Mouse (Mus musculus) adrenal gland, postnatal 25 days (tissue): ENCODE measurements around the gene Mboat2. TPM values are rescaled to one million over a fixed set of nuclear protein-coding genes. Genes with fewer than 3 reads are reported as not detected.

Source experiments
- DNase-seq: peaks from one replicate; pipeline ENCODE4 v3.0.0; 2021; ENCODE audit warnings: mixed read lengths
- long read RNA-seq: library from polyadenylated mRNA; stranded (forward); transcript quantifications from one replicate; pipeline ENCODE4 v2.0.0, GENCODE M21; 2021
- total RNA-seq: library from RNA; stranded (reverse); gene quantifications from 2 replicates; pipeline ENCODE4 v1.2.3, GENCODE M21; 2021

Mboat2 gene
- 13.0 and 21.0 TPM in 2 replicates for total RNA-seq
- long read RNA-seq, transcript Mboat2-202 (13 exons, 2,351 nt) = major isoform, 17 of 22 reads
- long read RNA-seq, partial matches to known transcripts = 0 of 22 reads
- long read RNA-seq, other reads (novel, unspliced or antisense) = 5 of 22 reads

DNA sequence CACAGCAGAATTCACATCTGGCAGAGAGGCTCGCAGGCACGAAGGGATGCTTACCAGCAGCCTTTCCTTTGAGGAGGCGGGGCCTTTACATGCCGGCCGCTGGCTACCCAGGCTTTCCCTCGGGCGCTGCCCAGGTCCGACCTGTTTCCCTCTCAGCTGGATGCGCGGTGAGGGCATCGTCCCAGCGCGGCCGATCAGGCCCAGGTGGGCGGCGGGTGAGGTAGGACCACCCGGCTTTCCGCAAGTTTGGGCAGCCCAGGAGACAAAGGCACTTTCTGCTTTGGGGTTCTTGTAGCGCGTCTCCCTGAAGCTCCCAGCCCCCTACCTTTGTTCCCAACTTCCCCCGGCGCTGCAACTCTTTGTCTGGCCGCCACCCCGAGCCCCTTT is at the start of gene Mboat2:
Gene Mboat2 (plus strand): TSS at position 114 of the 387 bp plus-strand sequence.
- DNase-seq = peak; percentile 46

DNA sequence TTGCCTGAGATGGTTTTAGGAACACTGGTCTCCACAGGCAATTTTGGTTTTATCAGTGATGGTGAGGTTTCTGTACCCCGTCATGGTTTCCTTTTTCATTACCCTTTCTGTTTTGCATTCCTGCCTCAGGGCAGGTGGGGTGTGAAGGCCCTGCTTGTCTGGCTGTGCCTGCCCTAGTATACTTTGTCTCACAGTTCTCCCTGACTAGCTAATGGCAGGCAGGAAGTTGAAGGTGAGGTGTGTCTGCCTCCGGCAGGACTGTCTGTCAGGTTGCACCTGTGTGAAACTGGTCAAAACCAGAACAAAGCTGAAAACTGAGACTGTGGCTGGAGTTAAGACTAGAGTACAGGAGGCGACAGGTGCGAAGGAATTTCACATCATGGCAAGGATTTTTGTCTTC is 46.9 kb upstream of the Mboat2 start:
- DNase-seq = no peak

DNA sequence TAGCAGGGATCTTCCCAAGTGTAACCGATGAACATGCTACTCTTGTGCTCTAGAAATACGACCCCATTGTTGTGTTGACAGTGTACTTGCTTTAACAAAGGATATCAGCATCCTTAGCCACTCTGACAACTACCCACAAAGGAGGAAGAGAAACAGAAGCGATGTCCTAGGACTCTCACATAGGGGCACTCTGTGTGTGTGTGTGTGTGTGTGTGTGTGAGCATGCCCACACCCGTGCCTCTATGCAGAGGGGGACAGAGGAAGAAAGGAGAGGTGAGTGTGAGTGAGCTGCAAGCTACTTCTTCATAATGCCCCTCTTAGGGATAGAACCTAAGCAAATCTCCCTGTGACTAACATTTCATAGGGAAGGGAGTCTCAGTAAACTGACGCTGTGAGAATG is 44.8 kb upstream of the Mboat2 start:
- DNase-seq = no peak

DNA sequence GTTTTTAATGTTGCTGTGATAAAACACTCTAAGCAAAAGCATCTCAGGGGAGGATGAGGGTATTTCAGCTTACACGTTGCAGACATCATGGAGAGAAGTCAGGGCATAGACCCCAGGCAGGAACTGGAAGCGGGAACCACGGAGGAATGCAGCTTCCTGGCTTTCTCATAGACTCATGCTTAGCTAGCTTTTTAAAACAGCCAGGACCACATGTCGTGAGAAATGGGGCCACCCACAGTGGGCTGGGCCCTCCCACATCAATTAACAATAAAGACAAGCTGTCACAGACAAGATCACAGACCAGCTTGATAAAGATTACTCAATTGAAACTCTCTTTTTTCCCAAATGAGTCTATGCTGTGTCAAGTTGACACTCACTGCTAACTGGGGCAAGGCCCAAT is 44.4 kb upstream of the Mboat2 start:
- no peak for DNase-seq

DNA sequence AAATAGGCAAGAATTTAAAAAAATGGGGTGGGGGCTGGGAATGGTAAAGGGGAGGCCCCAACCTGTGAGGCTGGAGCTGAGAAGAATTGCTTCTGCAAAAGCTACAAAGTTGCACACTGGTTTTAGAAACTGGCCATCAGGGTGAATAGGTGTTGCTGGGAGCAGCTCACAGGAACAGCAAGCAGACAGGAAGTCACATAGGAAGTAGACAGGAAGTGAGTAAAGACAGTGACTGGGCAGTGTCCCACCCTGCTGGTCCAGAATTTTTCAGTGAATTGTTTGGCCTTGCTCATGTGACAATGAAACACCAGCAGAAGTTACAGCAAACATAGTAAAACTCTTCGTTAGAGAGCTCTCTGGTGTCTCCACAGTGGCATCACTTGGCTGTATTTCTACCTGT is 41.0 kb upstream of the Mboat2 start:
- DNase-seq = no peak

DNA sequence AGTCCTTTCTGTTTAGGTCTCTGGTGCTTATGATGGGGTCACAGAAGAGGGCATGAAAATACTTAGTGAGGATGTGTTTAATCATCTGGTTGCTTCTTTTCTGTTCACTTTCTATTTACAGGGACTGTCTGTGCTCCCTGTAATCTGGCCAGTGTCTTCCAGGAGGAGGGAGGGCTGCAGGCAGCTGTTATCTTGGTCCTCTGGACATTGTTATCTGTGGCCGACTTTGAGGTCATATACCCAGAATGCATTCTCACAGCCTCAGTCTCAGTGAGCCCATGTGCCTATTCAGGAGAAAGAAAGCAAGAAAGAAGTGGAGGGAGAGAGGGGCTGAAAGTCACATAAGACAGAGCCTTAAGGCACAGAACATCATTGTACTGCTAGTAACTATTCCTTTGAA is 19.4 kb upstream of the Mboat2 start:
- DNase-seq = no peak

DNA sequence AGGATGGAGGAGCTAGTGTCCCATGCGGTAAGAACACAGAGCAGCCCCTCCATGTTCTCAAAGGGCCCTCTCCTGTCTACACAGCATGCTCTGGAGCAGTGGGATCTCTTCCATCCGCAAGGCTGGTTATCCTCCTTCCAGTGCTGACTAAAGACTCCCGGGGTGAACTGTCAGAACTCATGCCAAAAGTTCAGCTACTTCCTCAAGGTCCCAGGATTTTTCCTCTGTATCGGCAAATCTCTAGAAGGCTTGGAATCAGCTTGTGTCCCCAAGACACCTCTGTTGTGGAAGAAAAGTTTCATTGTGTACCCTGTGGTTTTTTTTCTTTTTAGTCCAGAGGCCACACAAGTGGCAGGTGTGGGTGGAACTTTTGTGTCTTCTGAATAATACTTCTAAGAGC is 18.8 kb upstream of the Mboat2 start:
- no peak for DNase-seq

DNA sequence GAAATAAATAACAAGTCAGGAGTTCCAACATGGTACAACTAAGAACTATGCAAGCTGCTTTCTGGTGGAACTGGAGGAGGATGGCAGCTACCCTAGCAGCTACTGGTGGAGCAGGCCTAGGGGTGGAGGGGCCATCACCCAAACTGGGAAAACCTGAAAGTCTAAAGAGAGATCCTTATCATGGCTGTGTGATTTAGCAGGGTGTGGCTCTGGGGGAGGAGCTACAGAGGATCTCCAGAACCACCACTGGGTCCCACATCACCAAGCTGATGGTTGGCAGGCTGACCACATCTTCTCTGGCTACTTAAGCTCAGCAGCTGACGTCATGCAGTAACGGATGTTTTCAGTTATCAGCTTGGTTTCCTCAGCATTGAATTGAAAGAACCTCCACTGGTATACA is 7.8 kb upstream of the Mboat2 start:
- no peak for DNase-seq

DNA sequence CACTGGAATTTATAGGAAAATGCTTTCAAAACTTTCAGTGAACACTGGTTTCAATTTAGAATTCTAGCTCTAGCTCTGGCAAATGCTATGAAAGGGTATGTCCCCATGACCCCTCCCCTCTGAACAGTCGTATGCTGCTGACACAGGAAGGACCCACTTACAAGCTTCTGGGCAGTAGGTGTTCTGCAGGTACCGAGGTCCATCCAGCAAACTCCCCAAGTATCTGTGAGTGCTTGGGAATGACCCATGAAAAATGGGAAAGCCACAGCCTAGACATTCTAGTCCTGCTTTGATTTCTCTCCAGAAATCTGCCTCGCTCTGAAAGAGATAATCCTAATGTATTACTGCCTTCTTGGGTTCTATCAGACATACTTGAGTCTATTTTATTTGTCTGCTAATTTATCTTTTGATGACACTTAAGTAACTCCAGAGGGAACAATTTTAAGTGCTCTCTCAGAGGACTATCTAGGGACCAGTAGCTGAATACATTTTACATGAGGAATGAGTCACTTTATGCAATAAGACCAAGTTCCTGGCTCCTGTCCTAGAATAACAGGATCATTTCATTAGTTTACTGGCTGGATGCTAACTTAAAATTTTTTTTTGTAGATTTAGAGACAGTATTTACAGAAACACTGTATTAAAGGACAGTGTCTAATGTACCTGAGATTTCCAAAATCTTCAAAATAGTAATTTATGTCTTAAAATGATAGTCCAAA is 6.9 kb upstream of the Mboat2 start:
- DNase-seq = no peak

DNA sequence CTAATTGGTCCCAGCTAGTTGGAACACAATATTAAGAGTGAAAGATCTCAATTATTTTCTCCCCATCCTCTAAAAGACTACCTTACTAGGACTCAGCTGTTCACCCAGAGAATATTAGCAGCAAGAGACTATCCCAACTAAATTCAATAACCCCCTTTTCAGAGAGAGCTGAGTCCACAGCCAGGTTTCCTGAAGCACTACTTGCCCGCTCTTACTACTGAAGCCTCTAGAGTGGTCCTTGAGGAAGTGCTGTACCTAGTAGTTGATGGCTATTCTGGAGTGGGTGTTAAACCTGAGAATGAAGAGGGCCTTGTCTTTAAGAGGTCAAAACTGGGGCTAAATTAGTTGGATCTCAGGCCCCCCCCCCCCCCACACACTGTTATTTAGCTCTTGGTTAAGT is 593 bp upstream of the Mboat2 start:
- no peak for DNase-seq

DNA sequence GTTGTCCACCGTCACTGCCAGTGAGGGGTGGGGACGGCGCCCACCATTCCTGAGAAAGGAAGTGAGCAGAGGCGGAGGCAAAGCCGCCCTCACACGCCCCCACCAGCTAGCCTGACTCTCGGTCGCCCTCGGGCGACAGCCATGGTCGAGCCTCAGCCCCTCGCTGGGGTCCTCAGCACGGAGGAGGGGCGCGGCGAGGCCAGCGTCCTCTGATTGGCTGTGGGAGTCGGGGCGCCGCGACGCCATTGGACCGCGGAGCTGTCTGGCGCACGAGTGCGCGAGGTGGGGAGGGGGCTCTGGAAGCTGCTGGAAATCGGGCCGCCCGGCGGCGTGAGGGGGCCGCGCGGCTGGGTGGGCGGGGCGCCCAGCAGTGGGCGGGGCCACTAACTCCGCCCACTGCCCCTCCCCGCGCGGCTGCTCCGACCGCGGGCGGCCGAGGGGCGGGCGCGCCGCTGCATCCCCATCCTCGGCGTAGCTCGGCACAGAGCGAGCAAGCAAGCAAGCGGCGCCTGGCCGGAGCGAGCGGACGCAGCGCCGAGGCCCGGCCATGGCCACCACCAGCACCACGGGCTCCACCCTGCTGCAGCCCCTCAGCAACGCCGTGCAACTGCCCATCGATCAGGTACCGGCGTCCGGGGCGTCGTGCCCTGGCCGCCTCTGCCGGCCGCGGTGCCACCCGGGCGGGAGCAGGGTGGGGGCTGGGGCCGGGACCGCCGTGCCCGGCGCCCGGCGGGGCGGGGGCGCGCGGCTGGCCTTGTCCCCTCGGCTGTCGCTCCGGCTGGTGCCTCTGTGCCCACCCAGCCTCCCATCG is 679 bp downstream of the Mboat2 start:
- peak; percentile 83 for DNase-seq

DNA sequence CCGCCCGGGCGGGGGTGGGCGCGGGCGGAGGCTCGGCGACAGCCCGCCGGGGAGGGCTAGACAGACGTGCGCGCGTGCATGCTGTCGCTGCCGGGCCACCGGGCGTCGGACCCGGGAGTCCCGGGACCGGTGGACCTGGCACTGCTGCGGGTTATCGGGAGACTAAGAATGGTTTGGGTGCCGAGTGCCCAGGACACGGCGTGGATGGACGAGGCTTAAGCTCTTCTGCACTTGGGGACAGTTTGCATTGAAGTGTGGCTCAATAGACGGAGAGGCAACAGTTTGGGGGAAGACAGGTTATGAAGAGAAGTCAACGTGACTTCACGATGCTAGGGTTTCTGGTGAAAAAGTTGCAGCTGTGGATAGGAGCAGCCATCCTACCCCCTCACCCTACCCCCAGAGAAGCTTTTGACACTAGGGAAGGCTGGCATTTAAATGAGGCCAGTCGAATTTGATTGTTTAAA is 1.3 kb downstream of the Mboat2 start:
- peak; percentile 29 for DNase-seq

DNA sequence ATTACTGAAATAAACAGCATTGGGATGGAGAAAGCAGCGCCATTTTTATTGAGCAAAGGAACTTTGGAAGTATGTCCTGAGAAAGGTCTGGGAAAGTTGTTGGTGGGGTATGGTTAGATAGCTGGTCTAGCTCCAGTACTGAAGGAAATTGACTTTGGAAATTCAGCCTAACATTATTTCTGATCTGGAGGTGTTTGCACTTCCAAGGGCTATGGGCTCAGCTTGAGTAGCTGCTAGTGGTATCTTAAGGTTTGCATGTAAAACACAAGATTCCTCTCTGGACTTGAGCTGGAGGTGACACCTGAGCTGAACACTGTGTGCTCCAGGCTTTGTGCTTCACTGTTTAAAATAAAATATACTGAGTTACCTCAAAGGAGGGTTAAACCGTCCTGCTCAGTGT is 1.8 kb downstream of the Mboat2 start:
- no peak for DNase-seq

DNA sequence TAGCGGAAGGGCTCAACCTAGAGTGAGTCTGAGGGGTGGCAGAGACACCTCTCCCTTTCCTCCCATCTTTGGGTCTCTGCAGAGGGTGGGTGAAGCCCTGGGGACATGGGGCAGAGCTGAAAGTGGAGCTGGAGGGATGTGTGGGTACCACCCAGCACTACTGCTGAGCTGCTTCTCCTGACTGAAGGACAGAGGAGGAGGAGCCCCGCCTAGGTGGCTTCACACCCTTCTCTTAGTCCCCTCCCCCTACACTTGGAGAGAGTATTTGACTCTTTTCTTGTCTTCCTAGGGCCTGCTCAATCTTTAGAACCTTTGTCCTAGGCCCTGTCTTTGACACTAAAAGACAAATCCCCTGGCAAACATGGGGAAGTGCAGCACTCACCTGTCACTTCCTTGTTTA is 7.3 kb downstream of the Mboat2 start:
- DNase-seq = no peak

DNA sequence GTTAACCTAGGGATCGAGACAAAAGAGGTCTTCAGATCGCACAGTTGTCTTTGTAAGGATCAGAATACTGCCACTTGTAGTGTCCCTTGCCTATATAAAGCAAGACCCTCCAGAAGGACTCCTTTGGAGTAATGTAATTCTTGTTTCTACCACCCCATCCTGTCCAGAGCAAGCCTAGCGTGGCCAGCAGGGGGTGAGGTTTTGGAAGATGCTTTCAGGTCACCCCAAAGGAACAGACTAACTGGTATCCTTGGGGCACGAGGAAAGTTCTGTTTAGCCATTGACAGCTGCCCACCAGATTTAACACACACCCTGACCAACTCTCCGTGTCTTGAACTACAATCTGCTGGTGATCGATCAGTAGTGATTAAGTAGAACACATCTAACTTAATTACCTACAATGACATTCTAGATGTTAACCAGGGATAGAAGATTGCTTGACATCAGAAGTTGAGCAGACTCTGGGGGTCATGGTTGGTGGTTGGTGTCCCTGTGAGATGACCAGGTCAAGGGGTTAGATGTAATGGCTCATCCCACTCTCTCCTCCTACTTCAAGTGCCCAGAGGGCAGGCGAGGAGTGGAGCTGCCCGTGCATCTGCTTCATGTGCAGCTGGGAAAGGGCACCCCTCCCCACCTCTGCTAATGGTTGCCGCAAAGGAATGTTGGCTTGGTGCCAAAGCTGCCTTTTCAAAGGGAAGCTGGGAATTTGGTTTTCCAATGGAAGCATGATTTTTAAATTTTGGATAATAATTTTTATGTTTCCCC is 10.6 kb downstream of the Mboat2 start:
- peak; percentile 13 for DNase-seq

DNA sequence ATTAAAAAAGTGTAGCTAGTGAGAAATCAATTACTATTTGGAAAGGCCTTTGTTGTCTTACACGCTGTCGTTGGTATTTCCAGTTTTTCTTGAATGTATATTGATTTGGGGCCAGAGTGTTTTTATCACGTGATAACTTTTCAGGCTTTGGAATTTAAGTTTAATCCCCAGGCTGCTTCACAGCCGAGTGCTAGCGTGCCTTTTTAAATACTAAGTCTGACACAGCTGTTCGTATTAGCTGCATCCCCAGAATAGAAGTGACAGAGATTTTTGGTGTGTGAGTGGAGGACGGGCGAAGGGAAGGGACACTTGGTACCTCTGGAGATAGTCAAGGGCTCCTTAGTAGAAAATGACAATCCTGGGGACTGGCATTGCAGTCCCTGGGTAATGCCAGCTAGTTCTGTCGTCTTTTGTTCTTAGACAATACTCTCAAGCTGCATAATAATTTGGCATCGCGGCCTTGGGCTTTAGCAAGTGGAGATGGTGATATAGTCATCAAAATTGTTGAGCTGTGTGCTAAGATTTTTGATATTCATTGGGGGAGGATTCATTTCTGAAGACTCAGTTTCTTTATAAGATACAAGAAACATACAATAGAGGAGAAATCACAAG is 11.7 kb downstream of the Mboat2 start:
- DNase-seq = no peak

DNA sequence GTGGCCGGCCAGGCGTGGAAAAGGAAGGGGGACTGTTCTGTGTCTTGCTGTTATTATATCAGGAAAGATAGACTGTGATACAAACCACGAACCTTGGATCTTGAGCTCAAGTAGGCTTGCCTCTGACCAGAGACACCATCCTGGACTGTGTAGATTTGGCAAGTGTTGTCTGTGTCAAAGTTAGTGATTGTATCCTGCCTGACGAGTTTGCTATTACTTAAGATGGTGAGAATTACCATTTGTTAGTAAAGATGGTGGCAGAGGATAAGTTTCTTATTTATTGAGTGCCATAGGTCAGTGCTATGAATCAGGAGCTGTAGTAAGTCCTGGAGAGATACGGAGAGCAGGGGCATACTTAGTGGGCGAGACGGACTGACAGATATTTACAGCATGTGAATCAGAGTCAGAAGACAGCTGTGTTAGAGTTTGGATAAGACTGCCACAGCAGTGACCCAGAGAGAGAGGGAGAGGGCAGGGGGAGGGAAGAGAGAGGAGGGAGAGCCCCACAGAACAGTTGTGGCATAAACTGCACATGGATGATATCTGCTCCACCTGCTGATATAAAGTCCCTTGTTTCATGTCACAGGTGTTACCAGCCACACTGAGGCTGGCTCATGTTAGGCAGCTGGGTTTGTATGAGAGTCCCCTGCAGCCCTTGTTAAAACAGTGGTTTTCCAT is 12.9 kb downstream of the Mboat2 start:
- DNase-seq = no peak

DNA sequence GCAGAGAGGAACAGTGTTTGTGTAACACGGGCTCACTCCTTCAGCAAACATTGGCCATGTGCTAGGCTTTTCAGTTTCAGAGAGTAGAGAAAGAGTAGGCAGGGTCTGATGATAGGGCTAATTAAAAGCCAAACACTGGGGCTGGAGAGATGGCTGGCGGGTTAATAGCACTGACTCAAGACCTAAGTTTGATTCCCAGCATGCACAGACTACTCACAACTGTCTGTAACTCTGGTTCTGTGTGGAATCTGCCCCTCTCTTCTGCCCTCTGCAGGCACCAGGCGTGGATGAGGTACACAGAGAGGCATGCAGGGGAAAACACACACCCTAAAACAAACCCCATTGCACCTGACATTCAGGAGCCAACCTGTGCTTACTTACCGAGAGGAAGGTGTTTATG is 14.7 kb downstream of the Mboat2 start:
- no peak for DNase-seq

DNA sequence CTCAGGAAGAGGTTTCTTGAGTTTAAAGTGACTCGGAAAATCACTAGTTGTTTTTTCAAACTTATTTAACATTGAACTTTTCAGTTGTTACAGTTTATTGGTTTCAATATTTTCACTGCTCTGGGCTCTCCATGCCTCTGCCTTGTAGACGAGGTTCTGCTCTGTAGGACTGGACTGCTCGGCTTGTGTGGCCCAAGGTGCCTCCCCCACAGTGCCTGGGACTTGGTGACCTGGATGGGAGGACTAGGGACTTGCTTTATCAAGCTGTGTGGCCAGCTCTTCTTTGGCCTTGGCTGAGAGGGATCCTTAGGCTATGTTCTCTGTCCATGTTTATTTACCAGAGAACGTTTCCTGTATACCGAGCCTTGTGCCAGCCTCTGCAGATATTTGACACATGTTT is 17.4 kb downstream of the Mboat2 start:
- DNase-seq = no peak

DNA sequence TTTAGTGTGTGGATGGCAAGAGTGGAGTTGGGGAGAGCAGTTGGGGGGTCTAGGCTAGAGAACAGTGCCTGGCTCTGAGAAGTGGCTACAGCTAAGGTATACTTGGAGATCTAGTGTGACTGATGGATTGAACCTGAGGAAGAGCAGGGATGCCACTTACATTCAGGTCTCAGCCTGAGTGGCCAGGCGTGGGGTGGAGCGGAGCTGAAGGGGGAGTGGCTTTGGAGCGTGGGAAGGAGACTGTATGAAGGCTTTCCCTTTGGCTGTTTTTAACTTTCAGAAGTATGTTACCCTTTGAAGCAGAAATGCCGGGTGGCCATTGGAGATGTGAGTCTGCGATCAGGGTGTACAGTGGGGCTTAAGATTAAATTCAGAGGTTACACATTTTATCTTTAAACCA is 26.7 kb downstream of the Mboat2 start:
- DNase-seq = no peak

DNA sequence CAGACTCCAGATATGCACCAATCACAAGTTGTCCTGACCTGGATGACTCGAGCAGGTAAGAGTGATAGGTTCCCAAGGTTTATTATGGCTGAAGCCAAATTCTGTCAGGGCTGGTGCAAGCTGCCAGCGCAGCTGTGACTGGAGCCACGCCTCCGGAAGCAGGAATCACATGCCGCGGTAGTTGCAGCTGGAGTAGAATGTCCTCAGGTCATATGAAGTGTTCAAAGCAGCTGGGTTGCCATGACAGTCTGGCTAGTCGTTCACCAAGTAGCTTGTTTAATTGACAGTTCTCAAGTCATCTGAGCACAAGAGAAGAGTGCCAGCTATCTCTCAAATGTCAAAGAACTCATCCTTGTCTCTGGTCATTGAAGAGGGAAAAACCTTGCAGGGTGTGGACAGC is 28.7 kb downstream of the Mboat2 start:
- no peak for DNase-seq

DNA sequence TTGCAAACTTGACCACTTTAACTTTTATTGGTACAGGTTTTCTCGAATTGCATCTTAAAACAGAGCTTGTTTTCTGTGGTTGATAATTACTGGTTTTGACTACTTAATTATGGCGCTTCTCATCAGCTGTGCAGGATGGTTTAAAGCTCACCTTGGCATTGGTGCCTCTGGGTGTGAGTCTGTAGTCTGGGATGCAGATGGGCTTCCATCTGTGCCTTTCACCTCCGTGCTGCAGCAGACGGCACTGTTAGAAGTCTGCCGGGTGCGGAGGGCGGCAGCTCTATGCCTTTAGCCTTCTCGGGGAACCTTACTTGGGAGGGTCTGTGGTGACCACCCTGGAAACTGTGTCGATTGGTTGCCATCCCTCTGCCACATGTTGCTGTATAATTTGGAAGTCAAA is 29.8 kb downstream of the Mboat2 start:
- no peak for DNase-seq
